Mouse (Mus musculus): Measurements from ENCODE around the gene Ccdc175.

Gene Ccdc175

DNA sequence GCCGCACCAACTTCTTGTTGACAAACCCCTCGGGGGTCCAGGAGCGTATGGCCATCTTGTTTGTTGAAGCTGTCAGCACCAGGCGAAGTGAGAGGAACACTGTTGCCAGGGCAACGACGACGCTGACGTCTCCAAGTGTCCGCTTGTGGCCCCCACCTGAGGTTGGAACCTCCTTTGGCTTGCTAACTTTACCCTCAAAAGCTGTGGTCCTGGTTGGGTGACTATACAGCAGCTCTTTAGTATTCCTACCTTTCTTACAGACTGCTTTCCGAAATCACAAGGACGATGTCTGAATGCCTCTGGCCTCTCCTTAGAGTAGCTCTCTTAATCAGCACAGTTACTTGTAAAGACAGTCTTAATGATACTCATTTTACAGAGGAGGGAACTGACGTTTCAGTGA, at the start of gene Ccdc175:
TSS of gene Ccdc175 (minus strand) at position 101 of the 400 bp plus-strand sequence.
- DNase-seq (ENCODE audit: low spot score): no peak

DNA sequence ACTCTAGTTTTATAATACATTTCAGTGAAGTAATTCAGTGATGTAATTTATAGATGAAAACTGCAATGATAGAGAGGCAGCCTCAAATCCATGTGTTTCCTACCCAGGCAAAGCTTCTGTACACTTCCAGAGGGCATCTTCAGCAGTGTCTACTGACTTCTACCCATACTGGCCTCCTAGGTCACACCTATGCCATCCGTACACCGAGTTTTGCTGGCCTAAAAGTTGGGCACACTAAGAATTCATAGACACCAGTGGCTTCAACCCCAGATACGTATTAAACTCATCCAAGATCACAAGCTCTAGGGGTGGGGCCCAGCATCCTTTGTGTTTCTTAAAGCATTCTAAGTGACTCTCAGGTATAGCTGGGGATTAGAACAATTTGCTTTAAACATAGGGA, 49.3 kb upstream of the Ccdc175 start:
- no peak for DNase-seq (ENCODE audit: low spot score)

DNA sequence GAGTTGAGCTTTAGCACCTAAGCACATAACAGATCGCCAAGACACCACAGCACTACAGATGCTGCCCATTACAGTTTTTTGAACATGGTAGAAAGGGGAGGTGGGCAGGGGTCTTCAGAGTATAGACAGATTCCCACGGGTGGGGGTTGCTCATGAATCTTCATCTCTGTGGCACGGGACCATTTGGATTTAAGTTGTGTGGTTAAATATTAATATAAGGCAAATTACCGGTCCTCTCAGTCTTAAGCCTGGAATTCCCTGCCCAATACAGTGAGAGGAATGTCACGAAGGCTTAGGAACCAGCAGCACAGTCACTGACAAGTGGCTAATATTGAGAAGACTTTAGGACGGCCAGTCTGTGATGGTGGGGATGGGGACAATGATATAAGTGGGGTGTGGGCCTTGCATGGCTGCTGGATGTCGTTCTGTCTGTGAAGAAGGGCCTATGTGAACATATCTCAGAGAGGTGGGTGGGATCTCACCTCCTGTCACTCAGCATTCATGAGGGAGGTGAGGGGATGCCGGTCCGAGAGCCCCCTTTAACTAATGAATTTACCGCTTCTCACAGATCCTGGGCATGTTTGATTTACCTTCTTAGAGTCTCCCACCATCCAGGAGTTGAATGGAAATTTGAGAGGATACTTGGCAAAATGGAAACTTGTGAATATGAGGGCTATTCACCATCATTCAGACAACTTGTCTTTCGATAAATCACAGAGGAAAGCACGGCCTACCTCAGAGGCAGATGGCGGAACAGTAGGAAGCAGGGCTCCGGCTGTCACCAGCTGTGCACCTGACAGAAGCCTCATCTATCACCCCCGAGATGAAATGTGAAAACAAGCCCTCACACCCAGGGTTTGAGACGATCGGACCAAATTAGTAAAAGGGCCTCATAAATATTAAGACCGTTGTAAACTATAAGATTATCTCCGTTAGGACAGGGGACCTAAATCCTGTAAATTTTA, 48.3 kb upstream of the Ccdc175 start:
- no peak for DNase-seq (ENCODE audit: low spot score)

DNA sequence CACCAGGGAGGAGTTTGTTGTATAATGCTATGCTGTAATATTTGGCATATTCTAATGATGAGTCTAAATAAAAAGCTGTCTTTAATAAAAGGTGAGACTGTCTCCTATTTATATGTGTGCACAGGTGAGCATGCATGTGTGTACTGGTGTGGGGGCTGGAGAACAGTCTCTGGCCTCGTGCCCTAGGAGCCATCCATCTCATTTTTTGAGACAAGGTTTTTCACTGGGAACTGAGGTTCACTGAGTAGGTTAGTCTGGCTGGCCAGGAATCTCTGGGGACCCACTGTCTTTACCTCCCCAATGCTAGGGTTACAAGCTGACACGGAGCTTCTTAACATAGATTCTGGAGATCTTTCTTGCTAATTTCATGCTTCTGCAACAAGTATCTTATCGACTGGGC, 47.3 kb upstream of the Ccdc175 start:
- no peak for DNase-seq (ENCODE audit: low spot score)

DNA sequence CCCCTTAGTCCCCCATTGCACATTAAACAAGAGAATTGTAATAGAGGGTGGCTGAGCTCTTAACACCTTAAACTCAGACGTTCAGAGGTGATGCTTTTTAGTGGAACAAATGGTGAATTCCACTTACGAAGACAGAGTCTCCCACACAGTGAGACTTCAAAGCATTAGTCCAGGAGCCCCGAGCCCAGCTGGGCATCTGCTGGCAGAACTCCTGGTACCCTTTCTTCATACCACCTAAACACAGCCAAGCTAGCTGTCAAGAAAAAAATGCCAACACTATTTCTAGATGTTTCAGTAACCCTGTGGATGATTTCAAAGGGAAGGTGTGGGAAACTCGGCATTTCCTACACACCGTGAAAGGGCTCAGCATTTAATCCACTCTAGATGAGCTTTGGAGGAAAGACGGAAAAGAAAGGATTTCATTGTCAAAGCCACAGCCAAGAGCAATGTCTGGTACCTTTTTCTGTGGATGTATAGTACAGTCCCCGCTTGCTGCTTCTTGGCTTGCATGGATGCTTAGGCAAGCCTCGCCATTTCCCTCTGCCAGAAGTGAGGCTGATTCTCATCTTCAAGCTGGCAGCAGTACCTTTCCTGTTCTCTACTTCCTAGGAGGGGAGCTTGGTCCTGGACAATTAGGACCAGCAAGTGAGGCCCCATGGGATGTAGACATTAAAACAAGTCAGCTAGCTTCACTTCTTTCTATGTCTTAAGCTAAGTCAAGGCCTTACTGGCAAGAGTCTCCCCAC, 44.8 kb upstream of the Ccdc175 start:
- no peak for DNase-seq (ENCODE audit: low spot score)

DNA sequence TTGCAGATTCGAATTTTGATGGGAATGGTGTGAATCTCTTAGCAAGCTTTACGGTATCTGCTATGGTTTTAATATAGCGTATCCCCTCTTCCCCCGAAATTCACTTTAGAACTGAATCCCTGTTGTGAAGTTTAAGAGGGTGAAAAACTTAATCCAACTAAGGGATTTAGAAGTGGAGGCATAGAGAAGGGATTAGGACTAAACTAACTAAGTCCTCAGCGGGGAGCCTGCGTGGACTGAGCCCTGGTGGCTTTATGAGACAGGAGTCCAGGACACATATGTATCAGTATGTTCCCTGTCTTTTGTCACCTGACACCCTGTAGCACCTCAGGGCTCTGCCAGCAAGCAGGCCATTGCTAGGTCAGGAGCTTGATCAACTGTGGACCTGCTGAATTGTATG, 42.9 kb upstream of the Ccdc175 start:
- DNase-seq (ENCODE audit: low spot score): no peak

DNA sequence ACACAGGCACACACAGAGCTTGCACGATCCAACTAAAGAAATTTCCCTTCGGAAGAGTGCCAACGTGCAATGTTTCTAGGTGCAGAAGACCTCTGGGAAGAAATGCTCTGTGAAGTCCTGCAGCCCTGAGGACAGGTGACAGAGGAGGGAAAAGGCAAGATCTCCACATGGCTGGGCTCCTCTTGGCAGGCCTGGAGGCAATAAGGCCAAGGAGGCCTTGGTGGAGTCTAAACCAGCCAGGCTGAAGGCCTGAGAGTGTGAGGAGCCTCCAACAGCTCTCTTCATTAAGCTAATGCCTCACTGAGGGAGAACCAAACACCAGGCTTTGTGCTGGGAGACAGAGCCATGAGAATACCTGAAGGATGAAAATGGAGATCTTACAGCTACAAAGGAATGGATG, 40.5 kb upstream of the Ccdc175 start:
- no peak for DNase-seq (ENCODE audit: low spot score)

DNA sequence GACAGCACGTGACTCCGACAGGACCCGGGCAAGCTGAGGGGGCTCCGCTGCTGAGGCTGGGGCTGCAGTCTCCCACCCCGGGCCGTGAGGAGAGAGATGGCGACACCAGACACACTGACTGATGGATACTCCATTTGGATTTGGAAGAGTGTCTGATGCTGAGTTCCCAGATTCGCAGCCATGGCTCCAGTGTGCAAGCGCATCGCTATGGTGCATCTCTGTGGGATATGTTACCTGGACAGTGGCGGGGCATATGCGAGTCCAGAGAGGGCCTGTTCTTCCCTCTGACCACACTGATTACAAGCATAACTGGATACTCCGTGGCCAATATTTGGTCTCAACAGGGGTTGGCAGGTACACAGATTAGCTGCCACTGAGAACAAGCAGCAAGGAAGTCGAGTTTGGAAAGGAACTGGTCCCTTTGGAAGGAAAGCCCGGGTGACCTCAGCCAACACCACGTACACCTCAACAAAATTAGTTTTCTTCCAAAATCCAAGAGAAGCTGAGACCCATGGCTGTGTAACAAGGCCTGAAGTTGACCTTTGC, 38.8 kb upstream of the Ccdc175 start:
- no peak for DNase-seq (ENCODE audit: low spot score)

DNA sequence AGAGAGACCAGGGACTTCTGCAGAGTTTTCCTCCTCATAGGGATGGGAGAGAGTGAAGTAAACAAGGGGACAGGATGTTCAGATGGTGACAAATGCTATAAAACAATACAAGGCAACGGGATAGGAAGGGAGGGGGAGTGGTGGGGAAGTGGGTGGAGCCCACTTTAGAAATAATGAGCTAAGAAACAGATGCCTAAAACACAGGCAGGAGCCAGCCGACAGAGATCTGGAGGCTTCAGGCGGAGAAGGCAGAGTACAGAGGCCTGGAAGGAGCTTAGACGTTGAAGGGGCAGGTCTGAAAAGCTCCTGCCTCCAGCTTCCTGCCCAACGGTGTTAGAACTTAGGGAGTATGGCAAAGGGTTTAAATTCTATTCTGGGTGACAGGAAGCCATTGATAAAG, 28.7 kb upstream of the Ccdc175 start:
- no peak for DNase-seq (ENCODE audit: low spot score)

DNA sequence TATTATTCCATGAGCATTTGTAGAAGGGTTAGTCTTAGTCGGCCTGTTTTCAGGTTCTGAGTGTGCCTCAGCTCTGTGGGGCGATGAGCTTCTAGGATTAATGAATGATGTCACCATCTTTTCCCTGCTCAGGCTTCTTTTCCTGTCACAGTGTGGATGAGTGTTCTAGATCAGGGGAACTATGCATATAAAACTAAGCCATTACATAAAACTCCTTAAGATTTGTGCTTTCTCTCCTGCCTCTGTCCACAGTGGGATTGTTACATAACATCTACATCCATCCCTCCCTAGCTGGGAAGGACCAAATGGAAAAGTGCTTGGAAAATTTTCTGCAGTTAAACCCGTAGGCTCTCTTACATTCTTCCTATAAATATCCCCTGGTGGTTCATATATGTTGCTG, 16.0 kb upstream of the Ccdc175 start:
- no peak for DNase-seq (ENCODE audit: low spot score)

DNA sequence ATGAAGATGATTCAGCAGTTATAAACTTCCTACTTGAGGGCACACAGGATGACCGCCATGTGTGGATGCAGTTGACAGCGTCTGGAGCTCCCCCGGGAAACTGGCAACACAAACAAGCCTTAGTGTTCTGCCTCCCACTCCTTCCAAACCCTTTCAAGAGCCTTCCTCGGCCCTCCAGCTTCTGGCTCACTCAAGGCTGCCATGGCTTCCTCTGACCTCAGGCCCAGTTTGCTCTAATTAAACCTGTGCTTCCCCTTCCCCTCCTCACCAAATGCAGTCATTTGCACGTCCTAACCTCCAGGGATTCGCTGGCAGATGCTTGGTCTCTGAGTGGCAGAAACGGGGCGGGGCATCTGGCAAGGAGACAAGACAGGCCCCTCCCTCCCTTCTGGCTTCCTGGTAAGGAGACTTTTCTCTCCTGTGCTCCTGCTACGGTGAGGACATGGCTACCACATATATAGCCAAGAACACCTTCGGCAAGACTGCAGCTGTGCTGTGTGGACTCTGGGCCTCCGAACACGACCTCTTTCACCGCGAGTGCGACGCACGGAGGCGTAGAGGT, 13.2 kb upstream of the Ccdc175 start:
- DNase-seq (ENCODE audit: low spot score): no peak

DNA sequence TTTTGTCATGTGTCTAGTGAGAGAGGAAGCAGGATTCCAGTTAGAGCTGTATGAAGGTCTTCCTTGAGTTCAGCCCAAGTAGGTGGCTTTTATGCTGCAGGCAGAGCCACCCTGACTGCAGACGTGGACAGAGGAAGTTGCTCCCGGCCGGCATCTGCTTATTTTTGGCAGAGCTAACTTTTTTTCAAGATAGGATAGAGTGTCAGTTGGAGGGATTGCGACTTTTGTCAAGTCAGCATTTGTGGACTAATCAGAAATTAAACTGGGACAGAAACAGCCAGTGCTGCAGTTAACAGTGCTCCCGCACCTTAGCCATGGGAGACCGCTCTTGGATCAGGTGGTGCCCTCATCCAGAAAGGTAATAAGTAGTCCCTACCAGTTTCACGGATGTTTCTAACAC, 12.6 kb upstream of the Ccdc175 start:
- no peak for DNase-seq (ENCODE audit: low spot score)

DNA sequence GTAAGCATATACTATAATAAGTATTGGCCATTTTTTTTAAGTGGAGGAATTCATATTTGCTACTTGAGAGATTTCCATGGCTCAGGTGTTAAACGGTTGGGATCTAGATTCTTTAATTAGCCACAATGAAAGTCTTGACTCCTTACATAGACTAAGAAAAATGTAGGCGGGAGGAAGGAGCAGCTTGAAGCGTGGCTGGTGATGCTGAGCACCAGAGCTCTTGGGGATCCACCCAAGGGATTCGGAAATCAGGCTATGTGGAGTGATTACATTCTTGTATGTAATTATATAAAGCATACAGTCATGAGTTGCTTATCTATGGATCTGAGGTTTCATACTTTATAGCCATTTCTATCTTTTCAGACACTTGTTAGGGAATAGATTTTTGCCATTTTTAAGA, 5.3 kb downstream of the Ccdc175 start:
- no peak for DNase-seq (ENCODE audit: low spot score)

DNA sequence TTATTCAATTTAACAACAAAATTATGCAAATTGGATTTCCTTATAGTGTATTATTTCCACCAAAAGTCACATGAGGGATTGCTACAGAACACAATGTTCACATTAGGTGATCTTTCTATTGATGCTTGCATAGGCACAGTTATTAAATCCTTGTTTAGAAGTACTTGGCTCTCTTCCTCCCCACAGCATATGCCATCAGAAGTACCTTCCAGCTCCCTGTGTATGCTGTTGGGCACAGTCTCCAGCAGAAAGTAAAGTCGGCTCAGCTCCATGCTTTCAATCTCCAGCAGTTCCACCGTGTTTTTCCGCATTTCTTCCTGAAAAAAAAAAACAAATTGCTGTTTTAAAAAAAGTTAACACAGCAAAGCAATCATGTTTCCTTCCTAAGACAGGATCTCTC, 6.5 kb downstream of the Ccdc175 start:
- DNase-seq (ENCODE audit: low spot score): no peak

DNA sequence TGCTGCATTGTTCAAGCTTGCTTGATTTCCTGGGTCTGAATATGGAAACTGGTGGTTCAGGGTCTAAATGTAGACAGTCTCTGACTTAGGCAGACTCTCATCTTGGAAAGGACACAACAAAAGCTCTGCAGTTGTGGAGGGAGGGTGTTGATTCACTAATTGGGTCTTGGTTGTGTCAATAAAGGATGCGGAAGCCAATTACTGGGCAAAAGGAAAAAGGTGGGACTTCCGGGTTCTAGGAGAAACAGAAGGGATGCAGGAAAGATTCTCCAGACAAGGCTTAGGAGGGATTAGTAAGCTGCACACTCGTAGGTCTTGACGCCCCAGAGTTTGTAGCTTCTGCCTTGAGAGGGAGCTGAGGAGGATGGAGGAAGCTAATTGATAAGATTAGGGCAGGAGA, 26.4 kb downstream of the Ccdc175 start:
- no peak for DNase-seq (ENCODE audit: low spot score)

DNA sequence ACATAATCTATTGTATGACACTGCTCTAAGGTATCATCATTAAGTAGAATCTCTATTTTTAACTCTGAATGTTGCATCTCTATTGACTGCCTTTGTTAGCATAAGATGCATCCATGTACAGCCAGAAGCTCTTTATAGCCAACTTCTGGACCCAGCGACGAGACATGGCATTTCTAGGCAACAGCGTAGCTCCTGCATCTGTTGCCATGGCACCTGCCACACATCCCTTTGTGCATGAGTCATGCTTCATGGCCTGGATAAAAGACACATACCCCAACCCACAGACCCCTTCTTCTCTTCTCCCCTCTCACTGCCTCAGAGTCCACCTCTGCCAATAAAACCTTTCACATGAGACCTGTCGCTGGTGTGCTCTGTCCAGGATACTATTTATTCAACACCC, 34.0 kb downstream of the Ccdc175 start:
- no peak for DNase-seq (ENCODE audit: low spot score)

DNA sequence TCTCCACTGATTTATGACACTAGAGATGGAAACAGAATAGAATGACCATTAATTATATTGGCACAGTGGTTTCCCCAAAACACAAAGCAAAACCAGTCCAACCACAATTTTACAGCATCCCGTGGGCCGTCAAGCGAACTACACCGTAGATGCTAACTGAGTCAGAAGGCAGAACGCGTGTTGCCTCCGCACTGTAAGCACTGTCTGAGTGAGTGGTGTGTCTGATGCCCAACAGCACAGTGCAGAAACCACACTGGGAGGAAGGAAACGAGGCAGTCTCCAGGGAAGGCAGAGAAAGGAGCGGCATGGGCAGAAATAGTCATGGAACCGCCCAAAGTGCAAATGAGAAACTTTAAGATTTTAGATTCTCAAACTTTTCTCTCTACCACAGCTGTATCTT, 55.6 kb downstream of the Ccdc175 start:
- no peak for DNase-seq (ENCODE audit: low spot score)

DNA sequence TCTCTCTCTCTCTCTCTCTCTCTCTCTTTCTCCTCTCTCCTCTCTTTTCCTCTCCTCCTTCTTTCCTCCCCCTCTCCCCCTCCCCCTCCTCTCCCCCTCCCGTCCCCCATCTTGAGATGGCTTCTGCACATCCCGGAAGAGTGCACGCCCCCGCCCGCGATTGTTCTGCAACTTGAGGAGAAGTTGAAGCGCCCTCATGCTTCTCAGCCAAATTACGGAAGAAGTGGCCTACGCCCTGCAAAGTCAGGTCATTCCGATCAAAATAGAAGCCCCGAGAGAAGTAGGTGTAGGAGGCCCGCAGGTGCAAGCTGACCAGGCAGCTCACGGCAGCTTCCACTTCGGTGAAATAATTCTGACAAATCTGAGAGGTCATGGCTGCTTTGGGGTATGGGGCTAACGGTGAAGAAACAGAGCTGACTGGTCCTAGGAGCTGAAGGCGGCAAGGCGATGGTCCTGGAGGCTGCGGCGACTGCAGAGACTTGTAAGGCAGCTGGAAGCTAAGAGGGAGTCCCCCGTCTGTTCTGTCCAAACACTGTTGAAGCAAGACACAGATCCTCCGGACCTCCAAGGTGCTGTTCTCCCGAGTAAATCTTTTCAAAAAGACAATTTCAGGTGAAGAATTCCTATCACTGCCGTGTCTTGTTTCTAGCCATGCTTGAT, 69.0 kb downstream of the Ccdc175 start:
- DNase-seq (ENCODE audit: low spot score): no peak

DNA sequence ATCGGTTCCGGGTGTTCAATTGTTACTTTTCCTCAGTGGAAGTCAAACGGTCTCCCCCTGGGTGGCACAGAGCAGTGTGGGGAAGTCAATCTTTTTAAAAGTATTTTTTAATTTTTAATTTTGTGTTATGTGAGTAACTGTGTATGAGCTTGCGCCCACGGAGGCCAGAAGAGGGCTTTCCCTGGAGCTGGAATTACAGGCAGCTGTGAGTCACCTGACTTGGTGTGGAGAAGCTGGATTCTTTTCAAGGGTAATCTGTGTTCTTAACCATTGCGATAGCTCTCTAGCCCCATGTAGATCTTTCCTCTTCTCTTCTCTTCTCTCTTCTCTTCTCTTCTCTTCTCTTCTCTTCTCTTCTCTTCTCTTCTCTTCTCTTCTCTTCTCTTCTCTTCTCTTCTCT, 69.7 kb downstream of the Ccdc175 start:
- no peak for DNase-seq (ENCODE audit: low spot score)

DNA sequence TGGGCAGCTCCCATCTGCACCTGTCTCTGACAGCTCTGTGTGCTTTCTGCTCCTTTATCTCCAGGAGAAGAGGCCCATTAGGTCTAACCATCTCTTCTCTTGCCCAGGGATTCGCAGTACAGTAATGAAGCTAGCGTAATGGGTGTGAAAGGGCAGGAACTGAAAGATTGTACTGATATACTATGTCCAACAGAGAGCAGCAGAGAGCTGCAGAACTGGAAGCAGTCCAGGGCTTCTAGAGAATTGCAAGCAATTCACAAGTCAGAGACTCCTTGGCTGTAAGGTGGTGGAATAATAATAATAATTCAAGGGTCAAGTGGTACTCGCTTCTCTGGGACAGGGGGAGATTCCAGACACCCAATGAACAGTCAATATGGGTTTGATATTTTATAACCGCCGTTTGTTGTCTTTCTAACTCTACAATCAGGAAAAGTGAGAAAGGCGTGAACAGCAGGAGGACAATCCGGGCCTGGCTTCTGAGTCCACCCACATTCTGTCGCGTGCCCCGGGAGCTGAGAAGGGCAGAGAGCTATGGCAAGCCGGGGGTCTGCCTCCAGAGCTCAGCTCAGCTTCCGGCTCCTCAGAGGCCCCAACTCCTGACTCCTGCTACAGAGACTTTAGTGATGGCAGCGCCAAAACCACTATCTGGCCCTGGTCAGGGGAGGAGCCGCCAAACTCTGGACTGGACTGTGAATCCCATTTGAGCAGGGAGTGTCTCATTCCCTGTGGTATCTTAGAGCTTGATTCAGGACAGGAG, 80.1 kb downstream of the Ccdc175 start:
- DNase-seq (ENCODE audit: low spot score): peak; percentile 35

DNA sequence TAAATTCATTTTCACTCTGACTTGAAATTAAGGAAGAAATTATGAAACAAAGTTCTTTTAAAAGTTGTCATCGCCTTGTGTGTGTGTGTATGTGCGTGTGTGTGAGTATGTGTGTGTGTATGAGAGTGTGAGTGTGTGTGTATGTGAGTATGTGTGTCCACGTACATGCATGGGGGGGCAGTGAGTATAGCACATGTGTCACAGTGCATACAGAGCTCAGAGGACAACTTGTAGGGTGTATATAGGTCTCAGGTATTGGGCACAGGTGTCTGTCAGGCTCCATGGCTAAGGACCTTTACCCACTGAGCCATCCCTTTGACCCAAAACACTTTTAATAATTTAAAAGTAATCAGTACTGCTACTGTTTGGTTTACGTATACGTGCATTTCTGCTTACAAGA, 80.8 kb downstream of the Ccdc175 start:
- no peak for DNase-seq (ENCODE audit: low spot score)
